Comparison of ENCODE assay signal across 11 mouse cellular contexts in the genomic region with DNA sequence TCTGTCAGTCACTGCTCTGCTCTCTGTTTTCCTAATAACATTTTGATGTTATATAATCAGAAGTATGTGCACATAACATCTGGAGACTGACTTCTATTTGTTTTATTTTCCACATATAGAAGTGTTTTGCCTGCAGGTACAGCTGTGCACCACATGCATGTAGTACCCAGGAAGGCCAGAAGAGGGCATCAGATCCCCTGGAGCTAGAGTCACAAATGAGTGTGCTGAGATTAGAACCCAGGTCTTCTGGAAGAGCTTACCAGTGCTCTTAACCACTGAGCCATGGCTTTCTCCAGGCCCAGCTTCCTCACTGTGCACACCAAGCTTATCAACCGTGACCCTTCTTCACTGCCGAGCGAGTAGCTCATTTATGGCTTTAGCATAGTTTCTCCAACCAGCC. TPM values are rescaled to one million over a fixed set of nuclear protein-coding genes. Genes with fewer than 3 reads are reported as not detected.
DNase-seq lines count a peak whose midpoint lies in the region; ATAC-seq lines count a peak whose summit lies in the region.
"Had no signal": no experiment of that assay in that cellular context is flagged by ENCODE, and none has a peak within 500 bp of the region (broad histone marks: within the 10 kb centered on the region; RNA-seq: fewer than 3 reads in every experiment).

No protein-coding gene starts in this region.

- WGBS in kidney, embryonic 14.5 days = 73% methylated on average over 3 of the region's 3 CpGs
- 76% methylated on average over 3 of the region's 3 CpGs for WGBS in liver, embryonic 13.5 days (ENCODE audit: insufficient replicate concordance)

- no peak overlapping the region for H3K4me2 ChIP-seq in kidney, embryonic 14.5 days (replicated peaks; ENCODE audit: low read depth, low read length)
- no peak overlapping the region for H3K4me2 ChIP-seq in liver, embryonic 13.5 days
- H3K4me2 ChIP-seq: embryonic facial prominence, embryonic 13.5 days had no signal

- H3K36me3 ChIP-seq in kidney, embryonic 14.5 days (ENCODE audit: control insufficient read depth, insufficient read depth, low read length) = no peaks in the 10 kb centered on the region
- no peaks in the 10 kb centered on the region for H3K36me3 ChIP-seq in liver, embryonic 13.5 days
- H3K36me3 ChIP-seq: embryonic facial prominence, embryonic 13.5 days; hindbrain, embryonic 10.5 days had no signal

- DNase-seq in kidney, postnatal 10 days = peak; percentile 48
- peak; percentile 23 to 47 for DNase-seq in CD8-positive naive resting alpha-beta T cell, adult 2 months (ENCODE audit: low read depth in 2 of 2, low spot score in 2 of 2)
- peak; percentile 26 for DNase-seq in MEL-GATA-1-ER (ENCODE audit: extremely low read depth, low read depth)
- DNase-seq in liver, embryonic 13.5 days = peak; percentile 18
- no peak for DNase-seq in gastrocnemius, postnatal 10 days
- DNase-seq in left cerebral cortex, postnatal 4 days = no peak
- DNase-seq in embryo, embryonic 10 days (ENCODE audit: low spot score) = no peak
- DNase-seq: right cerebral cortex, adult 18-20 months had no signal

- H3K9ac ChIP-seq in kidney, embryonic 14.5 days (ENCODE audit: low read depth, low read length) = no peak overlapping the region
- H3K9ac ChIP-seq in liver, embryonic 13.5 days = no peak overlapping the region
- H3K9ac ChIP-seq: embryonic facial prominence, embryonic 13.5 days had no signal

- H3K27me3 ChIP-seq in kidney, embryonic 14.5 days (ENCODE audit: control insufficient read depth, insufficient read depth, low read length) = peaks cover 24% of the 10 kb centered on the region
- H3K27me3 ChIP-seq in liver, embryonic 13.5 days = peaks cover 25% of the 10 kb centered on the region

- H3K27ac ChIP-seq in kidney, embryonic 14.5 days (ENCODE audit: low read depth, low read length) = no peak overlapping the region
- no peak overlapping the region for H3K27ac ChIP-seq in liver, embryonic 13.5 days
- H3K27ac ChIP-seq: embryonic facial prominence, embryonic 13.5 days; hindbrain, embryonic 10.5 days had no signal

- H3K4me1 ChIP-seq in kidney, embryonic 14.5 days (ENCODE audit: control insufficient read depth, insufficient read depth, low read length) = no peaks in the 10 kb centered on the region
- H3K4me1 ChIP-seq in liver, embryonic 13.5 days (replicated peaks) = no peaks in the 10 kb centered on the region
- H3K4me1 ChIP-seq: embryonic facial prominence, embryonic 13.5 days; hindbrain, embryonic 10.5 days had no signal

- H3K4me3 ChIP-seq in kidney, embryonic 14.5 days (ENCODE audit: low read length) = no peak overlapping the region
- no peak overlapping the region for H3K4me3 ChIP-seq in liver, embryonic 13.5 days (replicated peaks)
- H3K4me3 ChIP-seq: embryonic facial prominence, embryonic 13.5 days; hindbrain, embryonic 10.5 days had no signal

- no peak for ATAC-seq in kidney, embryonic 14.5 days (ENCODE audit: low FRiP score, low TSS enrichment)
- ATAC-seq in liver, embryonic 13.5 days (ENCODE audit: low read depth) = no peak

- intact Hi-C loops in left cerebral cortex, postnatal 4 days (cut with DNase I) = no loop called here

- no peaks in the 10 kb centered on the region for H3K9me3 ChIP-seq in kidney, embryonic 14.5 days (ENCODE audit: control insufficient read depth, low read length)
- no peaks in the 10 kb centered on the region for H3K9me3 ChIP-seq in liver, embryonic 13.5 days (replicated peaks)
- H3K9me3 ChIP-seq: embryonic facial prominence, embryonic 13.5 days; hindbrain, embryonic 10.5 days had no signal

RNA-seq across cellular contexts. Expression of a gene that starts 14.3 kb away (rescaled TPM):
- 3.5 and 3.6 TPM in 2 replicates for polyA plus RNA-seq in kidney, embryonic 14.5 days (2014; fragmentation: Nextera tagmentation; extraction: Ambion mirVana)
- polyA plus RNA-seq in liver, embryonic 13.5 days (2015; fragmentation: Nextera tagmentation; extraction: Ambion mirVana) = not detected in 2 replicates
- total RNA-seq in gastrocnemius, postnatal 10 days (2021) = not detected
- 1 to 10 TPM in 1 of 2 experiments, under 1 TPM in 1; 0.68 to 1.0 TPM for total RNA-seq in left cerebral cortex, postnatal 4 days (2021)
- polyA plus RNA-seq: hindbrain, embryonic 10.5 days had no signal

RNA-seq across cellular contexts. Expression of a gene that starts 17.4 kb away (rescaled TPM):
- not detected in 2 replicates for polyA plus RNA-seq in kidney, embryonic 14.5 days (2014; fragmentation: Nextera tagmentation; extraction: Ambion mirVana)
- not detected in 2 replicates for polyA plus RNA-seq in liver, embryonic 13.5 days (2015; fragmentation: Nextera tagmentation; extraction: Ambion mirVana)
- not detected for total RNA-seq in gastrocnemius, postnatal 10 days (2021)
- total RNA-seq in left cerebral cortex, postnatal 4 days (2021) = not detected
- polyA plus RNA-seq: embryonic facial prominence, embryonic 13.5 days had no signal

RNA-seq across cellular contexts. Expression of a gene that starts 34.0 kb away (rescaled TPM):
- 0.21 and 0.28 TPM in 2 replicates for polyA plus RNA-seq in kidney, embryonic 14.5 days (2014; fragmentation: Nextera tagmentation; extraction: Ambion mirVana)
- polyA plus RNA-seq in liver, embryonic 13.5 days (2015; fragmentation: Nextera tagmentation; extraction: Ambion mirVana) = not detected in 2 replicates
- not detected for total RNA-seq in gastrocnemius, postnatal 10 days (2021)
- not detected for total RNA-seq in left cerebral cortex, postnatal 4 days (2021)
- polyA plus RNA-seq: hindbrain, embryonic 10.5 days had no signal

RNA-seq across cellular contexts. Expression of a gene that starts 47.1 kb away (rescaled TPM):
- polyA plus RNA-seq in kidney, embryonic 14.5 days (2014; fragmentation: Nextera tagmentation; extraction: Ambion mirVana) = 59.8 and 67.3 TPM in 2 replicates
- polyA plus RNA-seq in liver, embryonic 13.5 days (2015; fragmentation: Nextera tagmentation; extraction: Ambion mirVana) = 50.1 and 57.5 TPM in 2 replicates
- total RNA-seq in gastrocnemius, postnatal 10 days (2021) = 10 to 100 TPM; 44.6 to 49.5 TPM
- total RNA-seq in left cerebral cortex, postnatal 4 days (2021) = 10 to 100 TPM; 51.3 to 58.7 TPM

RNA-seq across cellular contexts. Expression of a gene that starts 50.8 kb away (rescaled TPM):
- polyA plus RNA-seq in kidney, embryonic 14.5 days (2014; fragmentation: Nextera tagmentation; extraction: Ambion mirVana) = not detected in 2 replicates
- 0.15 and 0.28 TPM in 2 replicates for polyA plus RNA-seq in liver, embryonic 13.5 days (2015; fragmentation: Nextera tagmentation; extraction: Ambion mirVana)
- total RNA-seq in gastrocnemius, postnatal 10 days (2021) = not detected
- total RNA-seq in left cerebral cortex, postnatal 4 days (2021) = not detected
- polyA plus RNA-seq: embryonic facial prominence, embryonic 13.5 days; hindbrain, embryonic 10.5 days had no signal

Comparison
In these comparisons a context has a peak if more than half of its experiments do, and no peak if none do; other contexts are left out.
1. DNase-seq: peak in kidney, postnatal 10 days (single experiment), CD8-positive naive resting alpha-beta T cell, adult 2 months (2 of 2), MEL-GATA-1-ER (single experiment) and liver, embryonic 13.5 days (single experiment); none in gastrocnemius, postnatal 10 days (single experiment), left cerebral cortex, postnatal 4 days (single experiment) and embryo, embryonic 10 days (single experiment).